Mouse (Mus musculus) Patski (cell line): ENCODE results near the gene Ermp1. TPM values are rescaled to one million over a fixed set of nuclear protein-coding genes. Genes with fewer than 3 reads are reported as not detected.

Experiments
- ATAC-seq: fragments of 100-300 bp; one replicate; pipeline ENCODE4 v1.8.0; 2021
- CTCF ChIA-PET: fragments of 350-600 bp; sonication (Branson Sonifier 250); formaldehyde crosslinking; loops from one replicate; lab custom pipeline; 2022; ENCODE audit warnings: inconsistent platforms; lab: Charles Lee
- POLR2A ChIA-PET: fragments of 350-600 bp; sonication (Branson Sonifier 250); formaldehyde crosslinking; loops from one replicate; lab custom pipeline; 2022; ENCODE audit warnings: antibody characterized with exemption, inconsistent platforms; lab: Charles Lee
- DNase-seq: peaks from one replicate; pipeline ENCODE4 v3.0.0-alpha.2; 2011; ENCODE audit warnings: low read depth, low spot score
- H3K27me3 ChIP-seq: fragments of 371-371 bp; one replicate; pipeline ENCODE4 v1.5.1; 2021
- CTCF ChIP-seq: fragments of 100-300 bp; IDR thresholded peaks from one replicate; pipeline ENCODE4 v1.5.1; 2021
- in situ Hi-C: fragments of 300-500 bp; cut with MboI; formaldehyde crosslinking; loops from 3 replicates; pipeline ENCODE4 v1.11.1; 2018; ENCODE audit warnings: low pct_unique_long_range_greater_than_20kb, mixed read lengths
- polyA plus RNA-seq: library from polyadenylated mRNA; unstranded; gene quantifications from one replicate; pipeline ENCODE4 v1.2.3, GENCODE M21; 2021

Gene Ermp1
- polyA plus RNA-seq, 1 experiment from 2014 or later = 94.4 TPM

DNA sequence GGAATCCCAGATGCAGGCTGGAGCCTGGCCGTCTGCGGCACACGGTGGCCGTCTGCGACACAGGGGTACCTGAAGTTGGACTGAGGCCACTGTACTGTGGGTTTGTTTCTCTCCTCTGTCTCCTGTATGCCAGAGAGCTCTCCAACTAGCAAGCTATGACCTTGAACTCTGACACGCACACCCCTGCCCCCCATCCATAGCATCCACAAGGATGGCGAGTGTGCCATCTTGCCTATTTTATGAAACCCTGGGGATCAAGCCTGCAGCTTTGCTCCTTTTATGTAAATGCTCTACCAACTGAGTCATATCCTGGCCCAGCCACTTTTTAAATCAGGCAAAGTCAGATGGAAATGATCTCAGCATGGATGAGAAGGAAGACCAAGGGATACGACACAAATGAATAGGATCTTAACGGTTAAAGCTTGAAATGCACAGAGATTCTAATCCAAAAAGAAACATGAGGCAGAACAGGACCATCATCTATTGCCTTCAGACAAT, 5.6 kb upstream of the Ermp1 start:
- DNase-seq = no peak
- ChIA-PET POLR2A (interaction anchor here (0.8 kb wide), 1 partner anchor 12 kb away, joined by 3 read pairs; no protein-coding TSS in a partner anchor), CTCF (interaction anchor here (1.0 kb wide), 1 partner anchor 23 kb away, joined by 3 read pairs; no protein-coding TSS in a partner anchor)
- no peak for TF ChIP-seq CTCF
- ATAC-seq = no peak
- in situ Hi-C loops = no loop called here
- H3K27me3 ChIP-seq = no peaks in the 10 kb centered on the region

DNA sequence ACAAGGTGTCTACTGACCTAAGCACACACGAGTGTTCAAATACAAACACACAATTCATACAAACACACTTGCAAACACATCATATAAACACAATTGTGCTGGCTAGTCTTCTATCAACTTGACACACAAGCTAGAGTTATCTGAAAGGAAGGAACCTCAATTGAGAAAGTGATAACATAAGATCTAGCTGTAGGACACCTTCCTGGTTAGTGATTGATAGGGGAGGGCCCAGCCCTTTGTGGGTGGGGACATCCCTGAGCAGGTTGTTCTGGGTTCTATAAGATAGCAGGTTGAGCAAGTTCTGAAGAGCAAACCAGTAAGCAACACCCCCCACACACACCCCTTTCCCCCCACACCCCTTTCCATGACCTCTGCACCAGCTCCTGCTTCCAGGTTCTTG, 1.5 kb upstream of the Ermp1 start:
- ChIA-PET POLR2A (no interaction called here), CTCF (interaction anchor here (1.3 kb wide), 1 partner anchor 15 kb away, joined by 3 read pairs; no protein-coding TSS in a partner anchor)
- in situ Hi-C loops = no loop called here
- TF ChIP-seq CTCF = no peak
- no peaks in the 10 kb centered on the region for H3K27me3 ChIP-seq
- DNase-seq = no peak
- ATAC-seq = no peak

DNA sequence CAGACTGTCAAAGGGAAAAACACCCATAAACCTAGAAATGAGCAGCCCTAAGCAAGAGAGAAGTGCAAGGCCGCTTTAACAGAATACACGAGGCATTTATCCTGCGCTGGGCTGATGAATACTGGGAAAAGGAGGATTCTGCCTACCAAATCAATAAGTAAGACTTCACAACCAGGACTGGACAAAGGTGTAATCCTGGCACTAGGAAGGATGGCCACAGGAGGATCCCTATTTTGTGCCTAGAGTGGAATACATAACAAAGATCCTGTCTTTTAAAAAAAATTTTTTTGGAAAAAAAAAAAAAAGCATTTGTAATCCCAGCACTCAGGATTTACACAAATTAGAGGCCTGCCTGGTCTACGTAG, 317 bp upstream of the Ermp1 start:
- no peak for DNase-seq
- ATAC-seq = no peak
- ChIA-PET CTCF (interaction anchor here (1.0 kb wide), 1 partner anchor 35 kb away, joined by 3 read pairs; no protein-coding TSS in a partner anchor), POLR2A (no interaction called here)
- in situ Hi-C loops = no loop called here
- no peak for TF ChIP-seq CTCF
- H3K27me3 ChIP-seq = no peaks in the 10 kb centered on the region

DNA sequence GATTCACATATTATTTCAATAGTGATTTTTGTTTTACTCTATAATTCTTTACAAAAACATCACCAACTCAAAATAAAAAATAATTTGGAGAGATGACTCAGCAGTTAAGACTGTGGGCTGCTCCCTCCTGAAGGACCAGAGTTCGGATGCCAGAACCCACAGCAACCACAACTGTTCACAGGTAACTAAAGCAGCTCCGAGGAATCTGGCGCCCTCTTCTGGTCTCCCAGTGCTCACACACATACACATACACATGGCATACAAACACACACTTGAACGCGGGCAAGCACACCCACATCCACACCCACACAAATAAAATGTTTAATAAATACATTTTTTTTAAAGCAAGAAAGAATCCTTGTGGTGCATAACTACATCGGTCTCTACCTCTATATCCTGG, 3.5 kb downstream of the Ermp1 start:
- TF ChIP-seq CTCF = peak; percentile 63
- DNase-seq = no peak
- in situ Hi-C loops = no loop called here
- no peak for ATAC-seq
- CTCF ChIA-PET = interaction anchor here (1.2 kb wide), 1 partner anchor 10 kb away, joined by 3 read pairs; no protein-coding TSS in a partner anchor
- POLR2A ChIA-PET = no interaction called here
- H3K27me3 ChIP-seq = no peaks in the 10 kb centered on the region

DNA sequence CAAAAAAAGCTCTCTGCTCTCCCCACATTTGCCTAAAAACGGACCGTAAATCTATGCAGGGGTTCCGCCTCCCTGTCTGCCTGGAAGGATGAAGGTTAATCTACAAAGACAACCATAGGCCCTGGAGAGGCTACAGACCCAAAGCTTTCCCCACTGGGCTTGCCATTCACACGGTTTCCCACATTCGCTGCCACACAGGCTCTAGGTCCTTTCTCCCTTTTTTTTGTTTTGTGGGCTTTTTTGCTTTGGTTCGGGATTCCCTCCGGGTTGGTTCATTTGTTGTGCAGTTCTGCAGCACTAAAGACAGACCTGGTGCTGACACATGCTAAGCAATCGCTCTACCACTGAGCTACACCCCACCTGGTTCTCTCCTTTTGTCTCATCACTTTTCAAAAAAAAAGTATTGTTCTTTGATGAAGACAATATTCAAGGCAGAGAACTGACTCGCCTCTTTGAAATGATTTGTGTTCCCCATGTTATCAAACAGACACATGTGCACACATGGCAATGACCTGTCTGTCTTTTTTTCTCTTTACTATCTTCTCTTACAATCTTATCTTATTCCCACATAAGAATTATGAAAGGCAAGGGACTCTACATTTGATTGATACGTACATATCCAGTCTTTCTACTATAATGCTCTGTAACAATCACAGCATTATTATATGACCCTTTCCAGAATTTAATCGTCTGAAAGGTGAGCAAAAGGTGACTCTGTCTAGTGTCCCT, 4.9 kb downstream of the Ermp1 start:
- DNase-seq = no peak
- ChIA-PET CTCF (interaction anchor here (1.2 to 1.6 kb wide), 2 partner anchors 9 to 178 kb away, joined by 3 to 4 read pairs; no protein-coding TSS in a partner anchor), POLR2A (interaction anchor here (0.7 kb wide), 1 partner anchor 293 kb away, joined by 3 read pairs; no protein-coding TSS in a partner anchor)
- no peaks in the 10 kb centered on the region for H3K27me3 ChIP-seq
- TF ChIP-seq CTCF = no peak
- ATAC-seq = no peak
- in situ Hi-C loops = no loop called here

DNA sequence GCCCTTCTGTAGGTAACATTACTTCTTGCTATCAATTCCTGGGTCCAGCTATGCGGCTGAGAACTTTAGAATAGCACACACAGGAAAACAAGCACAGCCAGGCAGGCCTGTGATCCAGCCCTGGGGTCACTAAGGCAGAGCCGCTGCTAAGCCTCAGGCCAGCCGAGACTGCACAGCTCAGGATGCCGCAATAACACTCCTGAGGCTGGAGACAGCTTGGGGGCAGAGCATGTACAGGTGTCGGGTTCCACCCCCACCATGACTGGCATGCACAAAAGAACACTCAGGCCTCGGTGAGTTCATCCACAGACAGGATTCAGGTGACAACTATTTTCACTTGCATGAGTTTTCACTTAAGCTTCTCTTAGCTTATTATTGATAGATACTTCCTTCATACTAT, 6.0 kb downstream of the Ermp1 start:
- POLR2A ChIA-PET = no interaction called here
- CTCF ChIA-PET = interaction anchor here (1.0 to 1.6 kb wide), 2 partner anchors 179 to 182 kb away, joined by 3 to 4 read pairs; no protein-coding TSS in a partner anchor
- no peaks in the 10 kb centered on the region for H3K27me3 ChIP-seq
- no peak for DNase-seq
- TF ChIP-seq CTCF = no peak
- ATAC-seq = peak; percentile 38
- in situ Hi-C loops = no loop called here

DNA sequence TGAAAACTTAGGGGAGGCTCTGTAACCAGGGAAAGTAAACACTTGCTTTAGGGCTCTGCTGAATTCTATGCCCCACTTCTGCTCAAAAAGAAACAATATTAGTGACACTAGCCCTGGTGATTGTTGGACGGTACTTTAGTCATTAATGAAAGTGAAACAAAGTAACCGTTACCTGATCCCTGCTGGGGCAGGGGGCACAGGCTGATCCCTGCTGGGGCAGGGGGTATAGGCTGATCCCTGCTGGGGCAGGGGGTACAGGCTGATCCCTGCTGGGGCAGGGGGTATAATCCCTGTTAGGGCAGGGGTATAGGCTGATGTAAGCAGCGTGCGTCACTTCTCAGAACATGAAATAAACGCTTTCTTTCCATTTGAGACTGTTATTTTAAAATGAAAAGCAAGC, 6.7 kb downstream of the Ermp1 start:
- no peaks in the 10 kb centered on the region for H3K27me3 ChIP-seq
- in situ Hi-C loops = no loop called here
- no peak for ATAC-seq
- no peak for TF ChIP-seq CTCF
- CTCF ChIA-PET = interaction anchor here (1.0 to 1.6 kb wide), 3 partner anchors 60 to 183 kb away, joined by 3 to 4 read pairs (median 3); no protein-coding TSS in a partner anchor
- no peak for DNase-seq
- POLR2A ChIA-PET = interaction anchor here (0.9 kb wide), 1 partner anchor 12 kb away, joined by 3 read pairs; no protein-coding TSS in a partner anchor

DNA sequence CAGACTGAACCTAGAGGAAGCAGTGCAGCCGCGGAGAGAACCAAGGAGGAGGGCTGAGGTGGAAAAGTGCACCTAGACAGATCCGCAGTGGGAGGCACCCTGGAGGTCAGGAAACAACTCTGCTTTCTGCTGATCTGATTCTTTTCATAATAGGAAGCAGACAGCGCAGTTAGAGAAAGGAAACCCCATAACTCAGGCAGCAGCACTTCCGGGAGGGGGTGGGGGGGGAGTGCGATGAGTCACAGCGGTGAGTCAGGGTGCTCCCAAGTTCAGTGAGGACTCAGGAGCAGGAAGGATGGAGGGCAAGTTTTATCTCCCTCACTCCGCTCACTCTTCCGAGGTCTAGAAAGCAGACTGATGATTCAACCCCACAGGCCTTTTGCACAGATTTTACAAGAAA, 7.2 kb downstream of the Ermp1 start:
- in situ Hi-C loops = no loop called here
- no peak for TF ChIP-seq CTCF
- ChIA-PET CTCF (interaction anchor here (1.1 kb wide), 1 partner anchor 59 kb away, joined by 3 read pairs; no protein-coding TSS in a partner anchor), POLR2A (interaction anchor here (0.9 kb wide), 1 partner anchor 13 kb away, joined by 3 read pairs; no protein-coding TSS in a partner anchor)
- ATAC-seq (peak; percentile 83), DNase-seq (peak; percentile 43)
- no peaks in the 10 kb centered on the region for H3K27me3 ChIP-seq

DNA sequence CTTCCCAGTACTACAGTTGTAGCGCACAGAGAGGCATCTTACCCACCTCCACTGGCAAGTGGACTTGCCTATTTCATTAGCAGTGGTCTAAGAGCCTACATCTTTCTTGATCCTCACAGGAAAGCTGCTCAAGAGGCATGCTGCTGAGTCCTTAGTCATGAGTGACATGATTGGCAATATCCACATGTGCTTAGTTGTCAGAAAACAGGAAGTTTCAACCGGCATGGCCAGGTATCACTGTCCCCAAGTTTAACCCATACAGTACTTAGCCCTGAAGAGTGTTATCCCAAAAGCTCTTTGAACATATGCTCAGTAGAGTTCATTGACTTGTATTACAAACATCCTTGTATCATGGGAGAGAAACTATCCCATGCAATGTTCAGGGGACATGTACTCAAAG, 36.1 kb downstream of the Ermp1 start:
- in situ Hi-C loops = no loop called here
- DNase-seq (no peak), ATAC-seq (no peak)
- POLR2A ChIA-PET = no interaction called here
- H3K27me3 ChIP-seq = no peaks in the 10 kb centered on the region
- CTCF ChIA-PET = interaction anchor here (1.5 kb wide), 1 partner anchor 21 kb away, joined by 3 read pairs; no protein-coding TSS in a partner anchor
- TF ChIP-seq CTCF = no peak

DNA sequence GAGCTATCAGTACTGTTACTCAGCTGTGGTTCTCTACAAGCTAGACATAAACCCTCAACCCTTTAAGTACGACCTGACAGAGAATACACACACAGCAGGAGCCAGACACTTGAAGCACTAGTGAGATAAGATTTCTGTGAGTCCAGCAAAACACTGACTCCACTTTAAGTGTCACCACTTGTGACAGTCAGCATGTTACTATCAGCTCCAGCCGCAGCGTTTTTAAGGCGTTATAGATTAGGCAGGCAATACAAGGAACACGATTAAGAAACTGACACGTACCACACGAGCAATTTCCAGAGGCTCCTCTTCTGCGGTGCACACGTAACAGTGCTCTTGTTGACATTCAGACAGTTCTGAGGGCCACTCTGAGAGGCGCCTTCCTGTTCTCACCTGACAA, 37.3 kb downstream of the Ermp1 start:
- in situ Hi-C loops = no loop called here
- TF ChIP-seq CTCF = no peak
- POLR2A ChIA-PET = interaction anchor here (1.5 kb wide), 1 partner anchor 23 kb away, joined by 3 read pairs; no protein-coding TSS in a partner anchor
- ATAC-seq (no peak), DNase-seq (no peak)
- no peaks in the 10 kb centered on the region for H3K27me3 ChIP-seq
- CTCF ChIA-PET = no interaction called here

DNA sequence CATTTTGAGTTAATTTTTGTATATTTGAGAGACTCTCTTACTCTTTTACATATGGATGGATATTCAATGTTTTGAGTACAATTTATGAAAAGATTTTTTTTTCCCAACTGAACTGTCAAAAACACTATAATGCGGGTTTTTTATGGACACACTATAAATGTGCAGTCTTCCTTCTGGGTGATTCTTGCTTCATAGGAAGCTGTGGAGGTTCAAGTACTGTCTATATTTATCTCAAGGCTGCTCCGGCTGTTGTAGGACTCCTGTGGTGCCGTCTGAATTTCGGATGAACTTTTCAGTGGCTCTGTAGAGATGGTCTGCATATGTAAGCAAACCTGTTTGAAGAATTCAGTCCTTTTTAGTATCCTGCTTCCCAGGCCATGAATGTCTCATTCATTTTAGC, 40.0 kb downstream of the Ermp1 start:
- CTCF ChIA-PET = no interaction called here
- DNase-seq (no peak), ATAC-seq (no peak)
- TF ChIP-seq CTCF = no peak
- POLR2A ChIA-PET = no interaction called here
- in situ Hi-C loops = no loop called here
- no peaks in the 10 kb centered on the region for H3K27me3 ChIP-seq
